Mouse (Mus musculus) midbrain, embryonic 14.5 days (tissue): ENCODE results near the gene Hnrnpa1. TPM values are rescaled to one million over a fixed set of nuclear protein-coding genes. Genes with fewer than 3 reads are reported as not detected.

ENCODE experiments used
- ATAC-seq: fragments of 200-750 bp; cut with Nextera tagmentation; 2 replicates; pipeline ENCODE4 v1.8.0; 2017; ENCODE audit warnings: moderate number of reproducible peaks, moderate library complexity; ENCODE audit not compliant: low FRiP score, low TSS enrichment
- DNase-seq: peaks from one replicate; pipeline ENCODE4 v3.0.0-alpha.2; 2015
- H3K27ac ChIP-seq: fragments of 300-500 bp; sonication (generic); replicated peaks from 2 replicates; pipeline ENCODE4 v1.5.1; 2014; ENCODE audit warnings: mild to moderate bottlenecking, low read depth, low read length, moderate library complexity
- H3K27me3 ChIP-seq: fragments of 300-500 bp; sonication (generic); 2 replicates; pipeline ENCODE4 v1.6.1; 2014; ENCODE audit warnings: low read length, control low read depth, mixed read lengths; ENCODE audit not compliant: control insufficient read depth, insufficient read depth
- H3K36me3 ChIP-seq: fragments of 300-500 bp; sonication (generic); 2 replicates; pipeline ENCODE4 v1.6.1; 2014; ENCODE audit warnings: low read length, control low read depth; ENCODE audit not compliant: control insufficient read depth, insufficient read depth
- H3K4me1 ChIP-seq: fragments of 300-500 bp; sonication (generic); 2 replicates; pipeline ENCODE4 v1.6.1; 2014; ENCODE audit warnings: mild to moderate bottlenecking, antibody characterized with exemption, low read length, control low read depth; ENCODE audit not compliant: control insufficient read depth, insufficient read depth
- H3K4me2 ChIP-seq: fragments of 300-500 bp; sonication (generic); 2 replicates; pipeline ENCODE4 v1.6.1; 2014; ENCODE audit warnings: mild to moderate bottlenecking, low read length, moderate library complexity
- H3K4me3 ChIP-seq: fragments of 300-500 bp; sonication (generic); replicated peaks from 2 replicates; pipeline ENCODE4 v1.5.1; 2014; ENCODE audit warnings: low read depth, low read length
- H3K9ac ChIP-seq: fragments of 300-500 bp; sonication (generic); replicated peaks from 2 replicates; pipeline ENCODE4 v1.6.1; 2014; ENCODE audit warnings: mild to moderate bottlenecking, low read length, moderate library complexity
- H3K9me3 ChIP-seq: fragments of 300-500 bp; sonication (generic); 2 replicates; pipeline ENCODE4 v1.6.1; 2016; ENCODE audit warnings: low read length, control low read depth, mixed read lengths; ENCODE audit not compliant: control insufficient read depth
- WGBS: fragments of 180-500 bp; shearing (Covaris S2); extraction: QIAGEN DNeasy Blood & Tissue Kit; methylation state at CpG from one replicate; pipeline ENCODE4 v1.1.7; 2014; 5-methylcytosine and 5-hydroxymethylcytosine counted together
- polyA plus RNA-seq: library from polyadenylated mRNA; unstranded; fragments of >200 nt; fragmentation: Nextera tagmentation; extraction: Ambion mirVana; gene quantifications from 2 replicates; pipeline ENCODE4 v1.2.1, GENCODE M21; 2014

Hnrnpa1 gene
- polyA plus RNA-seq, 1 experiment from 2014 or later, result 768 TPM

DNA sequence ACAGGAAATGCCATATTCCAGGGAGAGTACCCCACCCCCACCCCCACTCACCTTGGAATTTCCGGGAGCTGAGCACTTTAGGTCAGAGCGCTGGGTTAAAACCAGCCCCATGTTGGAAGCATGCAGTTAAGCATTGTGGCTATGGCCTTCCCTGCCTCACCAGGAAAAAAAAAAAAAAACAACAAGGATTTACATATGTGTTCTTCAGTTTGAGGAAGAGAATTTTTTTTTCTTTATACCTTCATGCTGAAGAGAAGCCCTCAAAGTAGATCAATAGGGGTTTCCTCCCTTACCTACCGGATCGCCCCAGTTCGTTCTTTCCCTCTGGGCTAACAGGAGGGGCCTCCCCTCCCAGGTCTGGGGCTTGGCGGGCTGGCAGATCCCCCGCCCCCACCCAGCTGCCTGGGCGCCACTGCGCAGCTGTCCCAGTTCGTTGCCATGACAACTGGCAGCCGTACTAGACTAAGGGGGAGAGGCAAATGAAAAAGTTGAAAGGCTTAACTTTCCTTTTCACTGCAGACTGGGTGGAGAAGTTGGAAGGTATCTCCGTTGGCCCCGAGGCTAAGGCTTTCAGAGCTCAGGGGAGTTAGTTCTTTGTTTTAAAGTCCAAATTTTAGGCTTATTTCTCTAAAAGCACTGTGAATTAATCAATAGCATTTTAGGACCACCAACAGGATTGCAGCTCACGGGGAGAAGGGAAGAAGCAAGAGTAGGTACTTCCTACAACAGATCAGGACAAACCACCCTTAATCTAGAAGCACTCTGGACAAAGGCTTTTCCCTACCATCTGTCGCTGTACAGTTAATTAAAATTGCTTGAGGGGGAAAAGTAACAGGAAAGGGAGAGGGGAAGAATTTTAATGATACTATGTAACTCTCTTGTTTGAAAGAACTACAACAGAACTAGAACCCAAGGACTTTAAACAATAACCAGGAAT lies 25.0 kb upstream of the Hnrnpa1 start:
- DNase-seq (peak; percentile 97), ATAC-seq (peak; percentile 96)
- Histone ChIP-seq H3K4me2 (peak overlapping the region; percentile 65), H3K9ac (peak overlapping the region; percentile 32), H3K4me1 (peaks cover 29% of the 10 kb centered on the region), H3K27me3 (no peaks in the 10 kb centered on the region), H3K27ac (peak overlapping the region; percentile 82), H3K9me3 (no peaks in the 10 kb centered on the region), H3K4me3 (peak overlapping the region; percentile 37), H3K36me3 (peaks cover 28% of the 10 kb centered on the region)
- 0% methylated on average over 15 of the region's 15 CpGs for WGBS

DNA sequence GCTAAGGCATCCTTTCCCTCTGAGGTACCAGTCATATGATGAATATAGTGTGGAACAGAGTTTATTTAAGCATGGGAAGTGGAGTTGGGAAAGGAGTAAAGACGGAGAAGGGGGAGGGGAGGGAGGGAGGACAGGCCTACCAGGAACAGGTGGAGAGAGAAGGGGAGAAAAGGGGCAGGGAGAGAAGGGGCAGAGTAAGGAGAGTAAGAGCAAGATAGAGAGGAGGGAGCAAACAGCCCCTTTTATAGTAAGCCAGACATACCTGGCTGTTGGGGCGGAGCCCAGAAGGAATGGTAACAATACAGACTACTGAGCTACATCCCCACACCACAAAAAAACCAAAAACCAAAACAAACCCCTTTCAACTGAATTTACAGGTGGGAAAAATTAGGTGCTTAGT lies 24.2 kb upstream of the Hnrnpa1 start:
- Histone ChIP-seq H3K9me3 (no peaks in the 10 kb centered on the region), H3K9ac (no peak overlapping the region), H3K36me3 (peaks cover 20% of the 10 kb centered on the region), H3K4me1 (peaks cover 29% of the 10 kb centered on the region), H3K4me3 (no peak overlapping the region), H3K27me3 (no peaks in the 10 kb centered on the region), H3K4me2 (peak overlapping the region; percentile 65), H3K27ac (peak overlapping the region; percentile 82)
- 22% methylated on average over 2 of the region's 2 CpGs for WGBS
- DNase-seq (peak; percentile 12), ATAC-seq (no peak)

DNA sequence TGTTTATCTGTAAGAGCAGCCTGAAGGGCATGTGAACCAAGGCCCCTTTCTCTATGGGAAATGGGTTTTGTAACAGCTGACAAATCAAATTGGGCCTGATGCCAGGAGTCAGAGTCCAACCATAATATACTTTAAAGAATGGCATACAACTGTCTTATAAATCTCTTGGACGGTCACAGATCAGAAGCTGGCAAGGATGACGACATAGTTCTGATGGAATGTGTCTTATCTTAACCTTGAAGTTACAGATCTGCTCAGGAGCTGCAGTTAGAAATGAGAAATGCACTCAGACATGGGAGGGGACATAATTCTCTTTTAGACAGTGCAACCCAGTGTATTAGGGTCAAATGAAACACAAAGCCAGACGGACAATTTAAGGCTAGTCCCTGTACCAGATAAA lies 19.4 kb upstream of the Hnrnpa1 start:
- Histone ChIP-seq H3K36me3 (no peaks in the 10 kb centered on the region), H3K9ac (no peak overlapping the region), H3K27me3 (no peaks in the 10 kb centered on the region), H3K27ac (peak overlapping the region; percentile 16; the same call in 1 of the 2 replicates), H3K9me3 (no peaks in the 10 kb centered on the region), H3K4me2 (no peak overlapping the region), H3K4me1 (peaks cover 10% of the 10 kb centered on the region), H3K4me3 (no peak overlapping the region)
- 31% methylated on average over 3 of the region's 3 CpGs for WGBS
- DNase-seq (peak; percentile 25), ATAC-seq (no peak)

DNA sequence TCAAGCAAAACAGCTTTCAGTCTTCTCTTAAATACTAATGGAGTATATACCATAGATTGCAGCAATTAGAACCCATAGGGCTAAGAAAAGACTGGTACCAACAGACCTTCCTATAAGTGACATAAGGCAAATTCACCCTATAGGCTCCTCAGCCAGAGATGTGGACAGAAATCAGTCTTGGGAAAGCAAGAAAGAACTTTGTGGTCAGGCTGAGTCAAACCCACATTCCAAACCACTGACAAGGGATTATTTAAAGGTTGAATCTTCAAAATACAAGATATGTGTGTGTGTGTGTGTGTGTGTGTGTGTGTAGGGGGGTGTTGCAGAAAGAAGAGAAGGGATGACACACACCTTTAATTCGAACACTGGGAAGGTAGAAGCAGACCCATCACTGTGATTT lies 18.8 kb upstream of the Hnrnpa1 start:
- Histone ChIP-seq H3K9me3 (no peaks in the 10 kb centered on the region), H3K4me2 (no peak overlapping the region), H3K27me3 (no peaks in the 10 kb centered on the region), H3K4me3 (no peak overlapping the region), H3K36me3 (no peaks in the 10 kb centered on the region), H3K9ac (no peak overlapping the region), H3K27ac (peak overlapping the region; percentile 16; the same call in 1 of the 2 replicates), H3K4me1 (peaks cover 4% of the 10 kb centered on the region; the same call in 1 of the 2 replicates)
- no peak for DNase-seq
- ATAC-seq, result no peak
- 93% methylated on average over 1 of the region's 1 CpGs for WGBS

DNA sequence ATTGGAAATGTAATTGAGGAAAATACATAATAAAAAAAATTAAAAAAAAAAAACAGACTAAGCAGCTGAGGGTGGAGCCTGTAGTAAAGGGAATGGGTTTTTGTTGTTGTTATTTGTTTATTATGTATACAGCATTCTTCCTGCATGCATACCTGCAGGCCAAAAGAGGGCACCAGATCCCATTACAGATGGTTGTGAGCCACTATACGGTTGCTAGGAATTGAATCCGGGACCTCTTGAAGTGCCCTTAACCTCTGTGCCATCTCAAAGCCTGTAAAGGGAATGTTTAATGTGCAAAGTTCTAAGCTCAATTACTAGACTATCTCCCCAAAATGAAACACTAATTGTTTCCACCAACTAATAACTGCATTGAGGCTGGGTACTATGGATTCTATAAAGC lies 16.1 kb upstream of the Hnrnpa1 start:
- Histone ChIP-seq H3K36me3 (no peaks in the 10 kb centered on the region), H3K4me2 (no peak overlapping the region), H3K9ac (no peak overlapping the region), H3K9me3 (no peaks in the 10 kb centered on the region), H3K4me1 (no peaks in the 10 kb centered on the region), H3K4me3 (no peak overlapping the region), H3K27ac (no peak overlapping the region), H3K27me3 (no peaks in the 10 kb centered on the region)
- 92% methylated on average over 2 of the region's 2 CpGs for WGBS
- DNase-seq, result no peak
- ATAC-seq, result no peak

DNA sequence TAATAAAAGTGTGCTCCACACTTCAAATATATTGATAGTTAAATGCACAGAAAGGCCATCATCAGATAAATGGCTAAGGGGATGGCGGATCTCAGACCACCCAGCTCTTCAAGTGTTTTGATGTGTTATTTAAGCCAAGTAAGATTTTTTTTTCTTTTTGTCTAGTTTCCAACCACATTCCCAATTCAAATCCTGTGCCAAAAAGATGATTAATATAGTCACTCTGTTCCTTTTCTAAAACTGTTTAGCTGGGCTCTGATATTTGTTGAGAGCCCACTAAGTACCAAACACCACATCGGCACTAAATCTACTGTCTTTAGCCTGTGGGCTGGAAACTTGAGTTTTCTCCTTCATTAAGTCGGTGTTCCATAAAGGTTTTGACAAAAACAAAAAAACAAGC lies 13.2 kb upstream of the Hnrnpa1 start:
- H3K4me3 ChIP-seq, result no peak overlapping the region
- no peaks in the 10 kb centered on the region for H3K4me1 ChIP-seq
- no peaks in the 10 kb centered on the region for H3K9me3 ChIP-seq
- H3K27me3 ChIP-seq, result no peaks in the 10 kb centered on the region
- ATAC-seq, result no peak
- no peak for DNase-seq
- H3K36me3 ChIP-seq, result 0 out of 2 replicates have a peak, but pooled peaks cover under 1% of the 10 kb centered on the region
- WGBS, result 90% methylated on average over 3 of the region's 3 CpGs
- H3K27ac ChIP-seq, result no peak overlapping the region
- H3K4me2 ChIP-seq, result no peak overlapping the region
- no peak overlapping the region for H3K9ac ChIP-seq

DNA sequence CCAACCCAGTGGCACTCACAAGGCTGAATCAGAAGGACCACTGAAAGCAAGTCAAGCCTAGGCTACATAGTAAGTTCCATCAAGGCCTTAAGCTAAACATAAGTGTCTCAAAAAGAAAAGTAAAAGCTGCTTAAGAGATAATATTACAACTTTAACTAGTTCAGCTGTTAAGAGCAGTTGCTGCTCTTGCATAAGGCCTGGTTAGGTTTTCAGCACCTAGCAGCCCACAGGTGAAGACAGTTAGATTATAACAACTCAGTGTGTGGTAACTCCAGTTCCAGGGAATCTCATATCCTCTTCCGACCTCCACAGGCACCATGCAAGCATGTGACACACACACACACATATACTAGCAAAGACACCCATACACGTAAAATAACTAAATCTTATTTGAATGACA lies 12.7 kb upstream of the Hnrnpa1 start:
- Histone ChIP-seq H3K36me3 (0 out of 2 replicates have a peak, but pooled peaks cover 2% of the 10 kb centered on the region), H3K4me3 (no peak overlapping the region), H3K4me1 (no peaks in the 10 kb centered on the region), H3K4me2 (no peak overlapping the region), H3K9ac (no peak overlapping the region), H3K9me3 (no peaks in the 10 kb centered on the region), H3K27ac (no peak overlapping the region), H3K27me3 (no peaks in the 10 kb centered on the region)
- DNase-seq, result no peak
- WGBS, result 97% methylated on average over 2 of the region's 2 CpGs
- ATAC-seq, result no peak

DNA sequence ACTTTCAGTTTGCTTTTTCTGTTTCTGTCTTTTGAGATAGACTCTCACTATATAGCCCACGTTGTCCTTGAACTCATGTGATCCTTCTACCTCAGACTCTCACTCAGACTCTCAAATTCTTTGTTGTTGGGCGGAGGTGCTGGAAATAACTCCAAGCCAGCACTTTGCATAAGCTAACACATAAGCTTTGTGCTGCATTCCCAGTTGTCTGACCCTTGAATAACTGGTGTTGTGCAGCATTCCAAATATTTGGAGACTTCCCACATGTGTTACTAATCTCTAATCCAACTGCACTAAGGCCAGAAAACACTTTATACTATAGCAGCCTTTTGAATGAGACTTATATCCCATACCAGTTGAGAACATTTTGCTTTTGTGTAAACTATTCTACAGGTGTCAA lies 11.3 kb upstream of the Hnrnpa1 start:
- WGBS, result 72% methylated on average over 2 of the region's 2 CpGs
- Histone ChIP-seq H3K4me3 (no peak overlapping the region), H3K9ac (no peak overlapping the region), H3K27ac (no peak overlapping the region), H3K36me3 (0 out of 2 replicates have a peak, but pooled peaks cover 2% of the 10 kb centered on the region), H3K4me2 (no peak overlapping the region), H3K27me3 (no peaks in the 10 kb centered on the region), H3K4me1 (no peaks in the 10 kb centered on the region), H3K9me3 (no peaks in the 10 kb centered on the region)
- ATAC-seq, result no peak
- DNase-seq, result no peak

DNA sequence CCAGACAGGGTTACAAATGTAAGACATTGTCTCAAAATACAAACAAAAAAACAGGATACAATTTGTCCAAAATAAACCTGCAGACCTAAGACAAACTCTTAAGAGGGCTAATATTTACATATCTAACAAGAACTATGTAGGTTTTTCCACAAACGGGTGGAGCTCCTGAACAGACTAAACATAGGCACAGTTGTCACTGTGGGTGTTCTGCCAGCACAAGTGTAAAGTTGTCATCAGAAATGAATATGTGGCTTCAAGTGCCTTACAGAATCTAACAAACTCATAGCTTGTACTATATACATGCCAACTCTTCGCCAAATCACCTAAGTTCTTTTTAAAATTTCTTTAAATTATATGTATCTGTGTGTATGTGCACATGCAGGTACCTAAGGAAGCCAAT lies 7.1 kb upstream of the Hnrnpa1 start:
- Histone ChIP-seq H3K4me2 (no peak overlapping the region), H3K27me3 (no peaks in the 10 kb centered on the region), H3K9me3 (no peaks in the 10 kb centered on the region), H3K27ac (no peak overlapping the region), H3K4me1 (peaks cover under 1% of the 10 kb centered on the region; the same call in 1 of the 2 replicates), H3K36me3 (peaks cover 2% of the 10 kb centered on the region; the same call in 1 of the 2 replicates), H3K9ac (no peak overlapping the region), H3K4me3 (no peak overlapping the region)
- DNase-seq, result no peak
- no peak for ATAC-seq
- 86% methylated on average over 2 of the region's 2 CpGs for WGBS
